Mouse (Mus musculus) thymus, adult 2 months (tissue): ENCODE measurements at regions not wholly inside any gene's neighbourhood (a gene's known extent, or its start where the extent isn't known, plus 50 kb on each side); places are given as distances from the start of the nearest gene placed in this dataset.

ENCODE experiments used
- CTCF ChIP-seq: fragments of 200-500 bp; IDR thresholded peaks from 2 replicates; pipeline ENCODE4 v1.5.1; 2012; ENCODE audit warnings: mild to moderate bottlenecking, control low read depth, low read length, moderate library complexity, borderline replicate concordance; ENCODE audit not compliant: control insufficient read depth, poor library complexity, insufficient read depth; ENCODE audit errors: extremely low read depth
- POLR2A ChIP-seq: fragments of 200-500 bp; IDR thresholded peaks from 2 replicates; pipeline ENCODE4 v1.6.1; 2012; ENCODE audit warnings: mild to moderate bottlenecking, low read length, control low read depth, moderate library complexity; ENCODE audit not compliant: control insufficient read depth, poor library complexity, insufficient read depth; ENCODE audit errors: extremely low read depth

- TF ChIP-seq POLR2A (no peak), CTCF (no peak)
Observed at GRCm38 (mm10) chr4:142514751-142515150, 275.6 kb upstream of the Kazn start.
